8 mouse cellular contexts compared by ENCODE assay signal in the genomic region with DNA sequence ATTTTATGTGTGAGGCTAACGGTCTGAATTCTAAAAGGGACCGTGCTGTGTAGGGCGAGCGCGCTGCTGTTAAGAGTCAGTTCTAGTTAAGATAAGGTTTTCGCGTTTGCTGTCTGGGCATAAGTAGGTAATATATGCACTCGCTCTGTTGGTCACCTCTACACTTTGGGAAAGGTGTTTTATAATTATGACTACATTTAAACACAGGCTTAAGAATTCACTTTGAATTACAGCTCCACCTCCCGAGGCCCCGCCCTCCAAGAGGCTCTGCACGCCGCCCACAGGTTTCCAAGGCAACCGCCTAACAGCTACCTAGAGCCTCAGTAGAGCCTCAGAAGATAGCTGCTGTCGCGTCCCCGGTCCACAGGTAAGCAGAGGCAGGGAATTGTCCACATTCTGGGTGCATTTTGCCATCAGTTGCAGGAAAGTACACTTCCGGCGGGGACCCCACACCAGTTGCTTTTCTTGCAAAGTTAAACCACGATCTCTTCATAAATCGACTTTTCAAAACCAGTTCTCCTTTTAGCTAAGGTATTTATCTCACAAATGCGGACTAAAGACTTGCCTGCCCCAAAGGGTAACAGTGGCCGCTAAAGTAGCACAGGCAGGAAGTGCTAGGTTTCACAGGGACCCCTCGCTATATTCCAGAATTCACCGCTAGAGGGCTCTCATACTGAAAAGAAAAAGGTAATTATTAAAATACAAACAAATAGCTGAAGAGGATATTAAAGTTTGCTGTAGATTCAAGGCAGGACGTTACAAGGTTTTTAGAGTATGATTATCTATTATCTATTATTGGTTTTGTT. TPM values are rescaled to one million over a fixed set of nuclear protein-coding genes. Genes with fewer than 3 reads are reported as not detected.
DNase-seq lines count a peak whose midpoint lies in the region; ATAC-seq and TF ChIP-seq lines count a peak whose summit lies in the region.

A gene (plus strand): TSS at position 342 of the 806 bp plus-strand sequence.

- H3K27me3 ChIP-seq in G1E (ENCODE audit: insufficient read depth, low read length), result peaks cover 3% of the 10 kb centered on the region
- H3K27me3 ChIP-seq in forebrain, embryonic 16.5 days (replicated peaks; ENCODE audit: control insufficient read depth, insufficient read depth, low read length), result no peaks in the 10 kb centered on the region
- H3K27me3 ChIP-seq in neural tube, embryonic 14.5 days (ENCODE audit: control insufficient read depth, insufficient read depth, low read length), result peaks cover 4% of the 10 kb centered on the region; the same call in 1 of the 2 replicates
- no peaks in the 10 kb centered on the region; the same call in 1 of the 2 replicates for H3K27me3 ChIP-seq in testis, adult 2 months (ENCODE audit: control insufficient read depth, insufficient read depth, low read length)

- peaks cover 3% of the 10 kb centered on the region for H3K36me3 ChIP-seq in G1E (replicated peaks)
- no peaks in the 10 kb centered on the region for H3K36me3 ChIP-seq in forebrain, embryonic 16.5 days (ENCODE audit: control insufficient read depth, insufficient read depth)
- H3K36me3 ChIP-seq in neural tube, embryonic 14.5 days (ENCODE audit: control insufficient read depth, insufficient read depth, low read length), result no peaks in the 10 kb centered on the region
- H3K36me3 ChIP-seq in testis, adult 2 months (ENCODE audit: control insufficient read depth, insufficient read depth, low read length), result no peaks in the 10 kb centered on the region

- H3K9me3 ChIP-seq in G1E (replicated peaks), result no peaks in the 10 kb centered on the region
- H3K9me3 ChIP-seq in forebrain, embryonic 16.5 days (ENCODE audit: control insufficient read depth, low read length), result no peaks in the 10 kb centered on the region
- no peaks in the 10 kb centered on the region for H3K9me3 ChIP-seq in neural tube, embryonic 14.5 days (ENCODE audit: control insufficient read depth, low read length)

- H3K4me3 ChIP-seq in G1E (ENCODE audit: low read depth, low read length), result peak within 1 kb of the TSS; percentile 99
- H3K4me3 ChIP-seq in forebrain, embryonic 16.5 days (replicated peaks; ENCODE audit: low read length), result peak within 1 kb of the TSS; percentile 96
- peak within 1 kb of the TSS; percentile 95 for H3K4me3 ChIP-seq in neural tube, embryonic 14.5 days (ENCODE audit: low read depth, low read length)
- H3K4me3 ChIP-seq in testis, adult 2 months (ENCODE audit: control insufficient read depth, low read depth, low read length), result peak within 1 kb of the TSS; percentile 89

- DNase-seq in G1E (ENCODE audit: low spot score), result peak; percentile 64
- peak; percentile 85 to 94 for DNase-seq in cerebellum, adult 18-20 months
- DNase-seq in heart, postnatal 36 days, result peak; percentile 85 to 86
- peak; percentile 79 to 92 for DNase-seq in layer of hippocampus, adult 18-20 months (ENCODE audit: low spot score in 2 of 2)
- DNase-seq in lung, adult 18-20 months, result peak; percentile 92 to 93

- peak within 1 kb of the TSS; percentile 81 for H3K9ac ChIP-seq in forebrain, embryonic 16.5 days (replicated peaks; ENCODE audit: low read depth, low read length)
- H3K9ac ChIP-seq in neural tube, embryonic 14.5 days (replicated peaks; ENCODE audit: low read depth, low read length), result peak within 1 kb of the TSS; percentile 86

- TF ChIP-seq CTCF in G1E (IDR thresholded peaks at IDR 0.05; ENCODE audit: low read depth, low read length), result peak; percentile 50
- peak; percentile 4; the same call in 1 of the 2 replicates for TF ChIP-seq CTCF in testis, adult 2 months (IDR thresholded peaks at IDR 0.05; ENCODE audit: control insufficient read depth, insufficient read depth, insufficient replicate concordance, low read depth, low read length)

- H3K4me2 ChIP-seq in forebrain, embryonic 16.5 days (ENCODE audit: low read length), result peak within 1 kb of the TSS; percentile 98
- H3K4me2 ChIP-seq in neural tube, embryonic 14.5 days (ENCODE audit: low read depth, low read length), result peak within 1 kb of the TSS; percentile 88

- under 1% methylated on average over 25 of the region's 25 CpGs for WGBS in forebrain, embryonic 16.5 days
- under 1% methylated on average over 25 of the region's 25 CpGs for WGBS in neural tube, embryonic 14.5 days

- peaks cover 24% of the 10 kb centered on the region for H3K4me1 ChIP-seq in G1E (ENCODE audit: insufficient read depth, low read depth, low read length)
- H3K4me1 ChIP-seq in forebrain, embryonic 16.5 days (replicated peaks; ENCODE audit: control insufficient read depth, insufficient read depth, low read length), result peaks cover 9% of the 10 kb centered on the region
- H3K4me1 ChIP-seq in neural tube, embryonic 14.5 days (ENCODE audit: control insufficient read depth, insufficient read depth, low read length), result peaks cover 8% of the 10 kb centered on the region; the same call in 1 of the 2 replicates
- H3K4me1 ChIP-seq in testis, adult 2 months (ENCODE audit: control insufficient read depth, insufficient read depth, low read length), result peaks cover 6% of the 10 kb centered on the region

- peak; percentile 75 for ATAC-seq in G1E (ENCODE audit: extremely low read depth, insufficient number of reproducible peaks, low FRiP score, poor library complexity, severe bottlenecking)
- peak; percentile 87 for ATAC-seq in forebrain, embryonic 16.5 days
- peak; percentile 85 for ATAC-seq in neural tube, embryonic 14.5 days (ENCODE audit: low read depth)

- intact Hi-C loops in heart, postnatal 36 days (cut with DNase I), result loop anchor here (5.0 to 10.0 kb wide), 5 partner anchors 151 to 503 kb away; a partner anchor contains a TSS

- H3K27ac ChIP-seq in forebrain, embryonic 16.5 days (ENCODE audit: low read length), result peak within 1 kb of the TSS; percentile 85
- H3K27ac ChIP-seq in neural tube, embryonic 14.5 days (ENCODE audit: low read depth, low read length), result peak within 1 kb of the TSS; percentile 78
- peak within 1 kb of the TSS; percentile 86 for H3K27ac ChIP-seq in testis, adult 2 months (ENCODE audit: control insufficient read depth, insufficient read depth, low read depth, low read length)

- peak; percentile 72 for TF ChIP-seq POLR2A in testis, adult 2 months (IDR thresholded peaks at IDR 0.05; ENCODE audit: control insufficient read depth, low read depth, low read length)

RNA-seq across cellular contexts. Expression of the gene that starts here (rescaled TPM):
- total RNA-seq in G1E (2014; fragmentation: Nextera tagmentation) (not detected in 2 replicates), G1E (2017) (not detected in 2 replicates)
- not detected in 2 replicates for polyA plus RNA-seq in G1E (2012)
- 0.14 and 0.26 TPM in 2 replicates for polyA plus RNA-seq in forebrain, embryonic 16.5 days (2015; fragmentation: Nextera tagmentation; extraction: Ambion mirVana)
- not detected for total RNA-seq in heart, postnatal 36 days (2021)
- under 1 TPM; 0.20 to 0.25 TPM for total RNA-seq in layer of hippocampus, adult 18-20 months (2021)
- 0.08 and 0.20 TPM in 2 replicates for polyA plus RNA-seq in neural tube, embryonic 14.5 days (2014; fragmentation: Nextera tagmentation; extraction: Ambion mirVana)
- polyA plus RNA-seq in testis, adult 2 months (2012; rRNA removed), result 8.6 and 11.8 TPM in 2 replicates

Comparison
In these comparisons a context has a peak if more than half of its experiments do, and no peak if none do; other contexts are left out.
1. Peak in every context shown above with its lines: DNase-seq, ATAC-seq, H3K4me3 ChIP-seq and H3K27ac ChIP-seq.
2. Peak in DNase-seq, ATAC-seq and H3K4me3 ChIP-seq in G1E; RNA of the gene not detected or under 1 TPM.
3. Peak in ATAC-seq, H3K4me3 ChIP-seq, H3K27ac ChIP-seq, H3K9ac ChIP-seq and H3K4me2 ChIP-seq in forebrain, embryonic 16.5 days; RNA of the gene not detected or under 1 TPM.
4. Peak in DNase-seq in heart, postnatal 36 days; RNA of the gene not detected or under 1 TPM.
5. Peak in DNase-seq in layer of hippocampus, adult 18-20 months; RNA of the gene not detected or under 1 TPM.
6. Peak in ATAC-seq, H3K4me3 ChIP-seq, H3K27ac ChIP-seq, H3K9ac ChIP-seq and H3K4me2 ChIP-seq in neural tube, embryonic 14.5 days; RNA of the gene not detected or under 1 TPM.